Mouse (Mus musculus): ENCODE measurements around the gene Ddit4.

DNA sequence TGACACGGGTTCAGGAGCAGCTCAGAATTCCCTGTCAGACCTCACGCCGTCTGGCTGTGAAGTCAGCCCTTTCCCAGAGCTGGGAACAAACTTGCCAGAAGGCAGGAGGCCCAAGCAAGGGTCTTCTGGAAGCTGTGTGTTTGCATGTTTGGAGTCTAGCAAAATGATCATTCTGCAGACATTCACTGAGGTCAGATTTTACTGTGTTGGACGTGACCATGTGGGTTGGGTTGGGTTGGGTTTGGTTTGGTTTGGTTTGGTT is 51.5 kb downstream of the Ddit4 start:
- no peak for TF ChIP-seq POLR2A (IDR thresholded peaks at IDR 0.05; ENCODE audit: low read depth, low read length)
- TF ChIP-seq CTCF (IDR thresholded peaks at IDR 0.05; ENCODE audit: extremely low read depth, insufficient read depth, insufficient read length, insufficient replicate concordance), result no peak

Measured in spleen, adult 2 months (tissue).